ENCODE assay signal across 9 mouse cellular contexts in genomic region chr16:92288778-92289177, GRCm38 (mm10). TPM values are rescaled to one million over a fixed set of nuclear protein-coding genes. Genes with fewer than 3 reads are reported as not detected.
DNase-seq lines count a peak whose midpoint lies in the region; ATAC-seq and TF ChIP-seq lines count a peak whose summit lies in the region.
"Had no signal": no experiment of that assay in that cellular context is flagged by ENCODE, and none has a peak within 500 bp of the region (broad histone marks: within the 10 kb centered on the region; RNA-seq: fewer than 3 reads in every experiment).

No protein-coding gene starts in this region.

- H3K27ac ChIP-seq in hindbrain, embryonic 11.5 days (ENCODE audit: low read depth, low read length) = no peak overlapping the region
- H3K27ac ChIP-seq in hindbrain, embryonic 13.5 days = no peak overlapping the region
- H3K27ac ChIP-seq in lung, postnatal 0 days (ENCODE audit: low read length) = no peak overlapping the region
- H3K27ac ChIP-seq in cortical plate, adult 2 months (ENCODE audit: insufficient read depth, low read length) = no peak overlapping the region
- no peak overlapping the region for H3K27ac ChIP-seq in thymus, adult 2 months (ENCODE audit: control insufficient read depth, insufficient read depth, low read length)
- H3K27ac ChIP-seq: embryonic facial prominence, embryonic 15.5 days; stomach, embryonic 15.5 days had no signal

- DNase-seq in hindbrain, embryonic 11.5 days (ENCODE audit: low spot score) = peak; percentile 10
- peak; percentile 67 for DNase-seq in lung, postnatal 0 days (ENCODE audit: low spot score)
- no peak for DNase-seq in lung, postnatal 36 days
- peak; percentile 31 for DNase-seq in retina, postnatal 1 day
- DNase-seq in thymus, adult 2 months = no peak

- no peak for TF ChIP-seq POLR2A in cortical plate, adult 2 months (IDR thresholded peaks at IDR 0.05; ENCODE audit: extremely low read depth, insufficient read depth, low read length)
- no peak for TF ChIP-seq POLR2A in thymus, adult 2 months (IDR thresholded peaks at IDR 0.05; ENCODE audit: control insufficient read depth, extremely low read depth, insufficient read depth, low read length, poor library complexity)

- H3K36me3 ChIP-seq in hindbrain, embryonic 11.5 days (ENCODE audit: control insufficient read depth, insufficient read depth, low read length) = no peaks in the 10 kb centered on the region
- H3K36me3 ChIP-seq in hindbrain, embryonic 13.5 days = no peaks in the 10 kb centered on the region
- H3K36me3 ChIP-seq in lung, postnatal 0 days (ENCODE audit: insufficient read depth, low read length) = no peaks in the 10 kb centered on the region
- no peaks in the 10 kb centered on the region for H3K36me3 ChIP-seq in thymus, adult 2 months (ENCODE audit: control insufficient read depth, insufficient read depth, low read length)
- H3K36me3 ChIP-seq: embryonic facial prominence, embryonic 15.5 days; stomach, embryonic 15.5 days had no signal

- TF ChIP-seq CTCF in lung, postnatal 0 days (IDR thresholded peaks at IDR 0.05) = peak; percentile 73
- TF ChIP-seq CTCF in cortical plate, adult 2 months (IDR thresholded peaks at IDR 0.05; ENCODE audit: extremely low read depth, insufficient read depth, low read length) = peak; percentile 64
- no peak for TF ChIP-seq CTCF in thymus, adult 2 months (IDR thresholded peaks at IDR 0.05; ENCODE audit: borderline replicate concordance, control insufficient read depth, extremely low read depth, insufficient read depth, low read length, poor library complexity)

- H3K9ac ChIP-seq in hindbrain, embryonic 11.5 days (ENCODE audit: low read depth, low read length) = no peak overlapping the region
- H3K9ac ChIP-seq in hindbrain, embryonic 13.5 days = no peak overlapping the region
- no peak overlapping the region for H3K9ac ChIP-seq in lung, postnatal 0 days (replicated peaks; ENCODE audit: low read depth)
- H3K9ac ChIP-seq: embryonic facial prominence, embryonic 15.5 days; stomach, embryonic 15.5 days had no signal

- no peak for ATAC-seq in hindbrain, embryonic 11.5 days (ENCODE audit: low FRiP score)
- no peak for ATAC-seq in hindbrain, embryonic 13.5 days (ENCODE audit: low FRiP score)
- peak; percentile 46 for ATAC-seq in lung, postnatal 0 days

- no peaks in the 10 kb centered on the region for H3K9me3 ChIP-seq in hindbrain, embryonic 11.5 days (ENCODE audit: control insufficient read depth, low read length)
- no peaks in the 10 kb centered on the region for H3K9me3 ChIP-seq in hindbrain, embryonic 13.5 days
- no peaks in the 10 kb centered on the region for H3K9me3 ChIP-seq in lung, postnatal 0 days (ENCODE audit: low read length)
- H3K9me3 ChIP-seq: embryonic facial prominence, embryonic 15.5 days; stomach, embryonic 15.5 days had no signal

- no peaks in the 10 kb centered on the region for H3K27me3 ChIP-seq in hindbrain, embryonic 11.5 days (ENCODE audit: control insufficient read depth, insufficient read depth, low read length)
- H3K27me3 ChIP-seq in hindbrain, embryonic 13.5 days = 0 out of 2 replicates have a peak, but pooled peaks cover 5% of the 10 kb centered on the region
- H3K27me3 ChIP-seq in lung, postnatal 0 days (replicated peaks; ENCODE audit: insufficient read depth, low read length) = no peaks in the 10 kb centered on the region
- H3K27me3 ChIP-seq in thymus, adult 2 months (ENCODE audit: control insufficient read depth, insufficient read depth, low read length) = no peaks in the 10 kb centered on the region; the same call in 1 of the 2 replicates
- H3K27me3 ChIP-seq: embryonic facial prominence, embryonic 15.5 days; stomach, embryonic 15.5 days had no signal

- H3K4me2 ChIP-seq in hindbrain, embryonic 11.5 days (replicated peaks; ENCODE audit: low read depth, low read length) = no peak overlapping the region
- H3K4me2 ChIP-seq in hindbrain, embryonic 13.5 days = no peak overlapping the region
- no peak overlapping the region for H3K4me2 ChIP-seq in lung, postnatal 0 days (replicated peaks; ENCODE audit: low read depth, low read length)
- H3K4me2 ChIP-seq: embryonic facial prominence, embryonic 15.5 days; stomach, embryonic 15.5 days had no signal

- H3K4me3 ChIP-seq in hindbrain, embryonic 11.5 days (ENCODE audit: low read depth, low read length) = no peak overlapping the region
- H3K4me3 ChIP-seq in hindbrain, embryonic 13.5 days = no peak overlapping the region
- no peak overlapping the region for H3K4me3 ChIP-seq in lung, postnatal 0 days (ENCODE audit: low read depth, low read length)
- no peak overlapping the region for H3K4me3 ChIP-seq in cortical plate, adult 2 months (ENCODE audit: insufficient read depth, low read length)
- H3K4me3 ChIP-seq in thymus, adult 2 months (ENCODE audit: control insufficient read depth, insufficient read depth, low read length) = no peak overlapping the region
- H3K4me3 ChIP-seq: embryonic facial prominence, embryonic 15.5 days; stomach, embryonic 15.5 days had no signal

- no peak for TF ChIP-seq EP300 in lung, postnatal 0 days (IDR thresholded peaks at IDR 0.05)

- H3K4me1 ChIP-seq in hindbrain, embryonic 11.5 days (replicated peaks; ENCODE audit: control insufficient read depth, insufficient read depth, low read length) = no peaks in the 10 kb centered on the region
- H3K4me1 ChIP-seq in hindbrain, embryonic 13.5 days (replicated peaks) = no peaks in the 10 kb centered on the region
- peaks cover 2% of the 10 kb centered on the region; the same call in 1 of the 2 replicates for H3K4me1 ChIP-seq in lung, postnatal 0 days (ENCODE audit: insufficient read depth, low read depth, low read length)
- no peaks in the 10 kb centered on the region for H3K4me1 ChIP-seq in cortical plate, adult 2 months (ENCODE audit: control insufficient read depth, insufficient read depth, low read length)
- no peaks in the 10 kb centered on the region for H3K4me1 ChIP-seq in thymus, adult 2 months (replicated peaks; ENCODE audit: control insufficient read depth, insufficient read depth, low read length)
- H3K4me1 ChIP-seq: stomach, embryonic 15.5 days had no signal

- 89% methylated on average over 9 of the region's 9 CpGs for WGBS in hindbrain, embryonic 11.5 days
- WGBS in hindbrain, embryonic 13.5 days = 86% methylated on average over 9 of the region's 9 CpGs
- WGBS in lung, postnatal 0 days = 72% methylated on average over 9 of the region's 9 CpGs
- WGBS in thymus, adult 2 months = 89% methylated on average over 9 of the region's 9 CpGs

RNA-seq across cellular contexts. Expression of gene Kcne2, which starts 3.4 kb away (rescaled TPM):
- 14.7 and 23.1 TPM in 2 replicates for polyA plus RNA-seq in hindbrain, embryonic 11.5 days (2014; fragmentation: Nextera tagmentation; extraction: Ambion mirVana)
- 22.7 and 49.7 TPM in 2 replicates for polyA plus RNA-seq in hindbrain, embryonic 13.5 days (2015; fragmentation: Nextera tagmentation; extraction: Ambion mirVana)
- polyA plus RNA-seq in lung, postnatal 0 days (2015; fragmentation: Nextera tagmentation; extraction: Ambion mirVana) = 31.6 and 47.5 TPM in 2 replicates
- polyA plus RNA-seq in cortical plate, adult 2 months (2012; rRNA removed) = 0.33 and 0.38 TPM in 2 replicates
- polyA plus RNA-seq in thymus, adult 2 months (2012; rRNA removed) = 0.15 TPM in 1 of 2 replicates, not detected in the other

RNA-seq across cellular contexts. Expression of gene Smim11, which starts 12.3 kb away (rescaled TPM):
- 112 and 121 TPM in 2 replicates for polyA plus RNA-seq in hindbrain, embryonic 11.5 days (2014; fragmentation: Nextera tagmentation; extraction: Ambion mirVana)
- 77.9 and 86.6 TPM in 2 replicates for polyA plus RNA-seq in hindbrain, embryonic 13.5 days (2015; fragmentation: Nextera tagmentation; extraction: Ambion mirVana)
- polyA plus RNA-seq in lung, postnatal 0 days (2015; fragmentation: Nextera tagmentation; extraction: Ambion mirVana) = 131 and 132 TPM in 2 replicates
- polyA plus RNA-seq in cortical plate, adult 2 months (2012; rRNA removed) = 26.7 and 30.2 TPM in 2 replicates
- polyA plus RNA-seq in thymus, adult 2 months (2012; rRNA removed) = 28.9 and 34.6 TPM in 2 replicates

RNA-seq across cellular contexts. Expression of gene Fam243, which starts 32.5 kb away (rescaled TPM):
- not detected in 2 replicates for polyA plus RNA-seq in hindbrain, embryonic 11.5 days (2014; fragmentation: Nextera tagmentation; extraction: Ambion mirVana)
- polyA plus RNA-seq in hindbrain, embryonic 13.5 days (2015; fragmentation: Nextera tagmentation; extraction: Ambion mirVana) = not detected in 2 replicates
- polyA plus RNA-seq in lung, postnatal 0 days (2015; fragmentation: Nextera tagmentation; extraction: Ambion mirVana) = not detected in 2 replicates
- not detected in 2 replicates for polyA plus RNA-seq in cortical plate, adult 2 months (2012; rRNA removed)
- 0.03 TPM in 1 of 2 replicates, not detected in the other for polyA plus RNA-seq in thymus, adult 2 months (2012; rRNA removed)
- polyA plus RNA-seq: embryonic facial prominence, embryonic 15.5 days; stomach, embryonic 15.5 days had no signal

Comparison
In these comparisons a context has a peak if more than half of its experiments do, and no peak if none do; other contexts are left out.
1. DNase-seq: peak in hindbrain, embryonic 11.5 days (single experiment), lung, postnatal 0 days (single experiment) and retina, postnatal 1 day (single experiment); none in lung, postnatal 36 days (single experiment) and thymus, adult 2 months (single experiment).
2. RNA of gene Kcne2, which starts 3.4 kb away (polyA plus RNA-seq): 22.7 to 49.7 TPM in hindbrain, embryonic 13.5 days, 31.6 to 47.5 TPM in lung, postnatal 0 days and 14.7 to 23.1 TPM in hindbrain, embryonic 11.5 days; 0.33 to 0.38 TPM in cortical plate, adult 2 months and 0.15 TPM in thymus, adult 2 months; every median in the first group is over 10 times any median in the second.